Mouse (Mus musculus): ENCODE results near the gene Gabarapl2. TPM values are rescaled to one million over a fixed set of nuclear protein-coding genes. Genes with fewer than 3 reads are reported as not detected.

Gabarapl2 gene
- total and polyA plus RNA-seq, 2 experiments from 2014 or later: 76.3 to 212 TPM

DNA sequence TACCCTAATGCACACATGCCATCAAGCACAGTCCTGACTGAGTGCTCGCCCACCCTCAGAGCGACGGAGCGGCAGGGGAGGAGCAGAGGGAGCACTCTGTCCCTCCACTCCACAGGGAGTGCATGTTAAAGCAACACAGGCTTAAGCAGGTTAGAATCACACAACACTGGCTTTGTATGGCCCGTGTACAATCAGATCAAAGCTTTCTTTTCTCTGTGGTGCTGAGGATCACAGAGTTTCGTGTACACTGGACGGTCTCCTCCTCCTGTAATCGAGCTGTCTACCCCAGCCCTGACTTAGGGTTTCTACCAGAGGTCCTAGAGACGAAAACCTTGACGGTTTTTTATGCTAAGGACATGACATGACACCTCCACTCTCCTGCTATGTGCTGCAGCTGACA, 28.0 kb downstream of the Gabarapl2 start:
- H3K4me1 ChIP-seq (ENCODE audit: control insufficient read depth, insufficient read depth): no peaks in the 10 kb centered on the region; the same call in 1 of the 2 replicates
- 88% methylated on average over 10 of the region's 10 CpGs for WGBS
- H3K9me3 ChIP-seq (replicated peaks; ENCODE audit: control insufficient read depth, low read length): no peaks in the 10 kb centered on the region
- DNase-seq (ENCODE audit: low spot score): no peak
- no peaks in the 10 kb centered on the region for H3K36me3 ChIP-seq (replicated peaks; ENCODE audit: control insufficient read depth, insufficient read depth, low read length)
- H3K4me2 ChIP-seq (ENCODE audit: low read depth, low read length): no peak overlapping the region
- TF ChIP-seq CTCF (IDR thresholded peaks at IDR 0.05; ENCODE audit: low read depth) (no peak), EP300 (IDR thresholded peaks at IDR 0.05; ENCODE audit: low read depth) (no peak)
- H3K27me3 ChIP-seq (ENCODE audit: control insufficient read depth, insufficient read depth, low read length): no peaks in the 10 kb centered on the region
- no peak overlapping the region for H3K27ac ChIP-seq (ENCODE audit: low read depth)
- H3K4me3 ChIP-seq (ENCODE audit: low read depth, low read length): no peak overlapping the region
- H3K9ac ChIP-seq (replicated peaks; ENCODE audit: low read depth, low read length): no peak overlapping the region
- ATAC-seq (ENCODE audit: insufficient read depth, low read depth): no peak

GRCm38 (mm10) chr8:111968991-111969390, 28.5 kb downstream of the Gabarapl2 start:
- DNase-seq (ENCODE audit: low spot score) (no peak), ATAC-seq (ENCODE audit: insufficient read depth, low read depth) (no peak)
- 58% methylated on average over 5 of the region's 5 CpGs for WGBS
- no peak overlapping the region for H3K4me3 ChIP-seq (ENCODE audit: low read depth, low read length)
- no peaks in the 10 kb centered on the region for H3K27me3 ChIP-seq (ENCODE audit: control insufficient read depth, insufficient read depth, low read length)
- H3K27ac ChIP-seq (ENCODE audit: low read depth): no peak overlapping the region
- TF ChIP-seq EP300 (IDR thresholded peaks at IDR 0.05; ENCODE audit: low read depth) (no peak), CTCF (IDR thresholded peaks at IDR 0.05; ENCODE audit: low read depth) (no peak)
- no peak overlapping the region for H3K9ac ChIP-seq (replicated peaks; ENCODE audit: low read depth, low read length)
- H3K9me3 ChIP-seq (replicated peaks; ENCODE audit: control insufficient read depth, low read length): peaks cover 1% of the 10 kb centered on the region; the same call in 1 of the 2 replicates
- no peaks in the 10 kb centered on the region for H3K4me1 ChIP-seq (ENCODE audit: control insufficient read depth, insufficient read depth)
- H3K4me2 ChIP-seq (ENCODE audit: low read depth, low read length): no peak overlapping the region
- no peaks in the 10 kb centered on the region for H3K36me3 ChIP-seq (replicated peaks; ENCODE audit: control insufficient read depth, insufficient read depth, low read length)

- Histone ChIP-seq H3K36me3 (replicated peaks; ENCODE audit: control insufficient read depth, insufficient read depth, low read length) (peaks cover 10% of the 10 kb centered on the region), H3K4me2 (ENCODE audit: low read depth, low read length) (no peak overlapping the region), H3K9me3 (replicated peaks; ENCODE audit: control insufficient read depth, low read length) (peaks cover 4% of the 10 kb centered on the region; the same call in 1 of the 2 replicates), H3K27me3 (ENCODE audit: control insufficient read depth, insufficient read depth, low read length) (no peaks in the 10 kb centered on the region), H3K4me3 (ENCODE audit: low read depth, low read length) (no peak overlapping the region), H3K27ac (ENCODE audit: low read depth) (no peak overlapping the region), H3K9ac (replicated peaks; ENCODE audit: low read depth, low read length) (no peak overlapping the region), H3K4me1 (ENCODE audit: control insufficient read depth, insufficient read depth) (no peaks in the 10 kb centered on the region)
- WGBS: 94% methylated on average over 12 of the region's 12 CpGs
- ATAC-seq (ENCODE audit: insufficient read depth, low read depth): no peak
- no peak for DNase-seq (ENCODE audit: low spot score)
- TF ChIP-seq CTCF (IDR thresholded peaks at IDR 0.05; ENCODE audit: low read depth): no peak
- no peak for TF ChIP-seq EP300 (IDR thresholded peaks at IDR 0.05; ENCODE audit: low read depth)
These were observed 33.6 kb downstream of the Gabarapl2 start for GRCm38 (mm10) chr8:111974138-111974537.

- DNase-seq (ENCODE audit: low spot score): no peak
- no peak for ATAC-seq (ENCODE audit: insufficient read depth, low read depth)
- TF ChIP-seq EP300 (IDR thresholded peaks at IDR 0.05; ENCODE audit: low read depth) (no peak), CTCF (IDR thresholded peaks at IDR 0.05; ENCODE audit: low read depth) (no peak)
- Histone ChIP-seq H3K9ac (replicated peaks; ENCODE audit: low read depth, low read length) (no peak overlapping the region), H3K4me2 (ENCODE audit: low read depth, low read length) (no peak overlapping the region), H3K27ac (ENCODE audit: low read depth) (no peak overlapping the region; the same call in 1 of the 2 replicates), H3K4me3 (ENCODE audit: low read depth, low read length) (no peak overlapping the region), H3K36me3 (replicated peaks; ENCODE audit: control insufficient read depth, insufficient read depth, low read length) (peaks cover 10% of the 10 kb centered on the region), H3K9me3 (replicated peaks; ENCODE audit: control insufficient read depth, low read length) (peaks cover 4% of the 10 kb centered on the region; the same call in 1 of the 2 replicates), H3K27me3 (ENCODE audit: control insufficient read depth, insufficient read depth, low read length) (no peaks in the 10 kb centered on the region), H3K4me1 (ENCODE audit: control insufficient read depth, insufficient read depth) (no peaks in the 10 kb centered on the region)
- 93% methylated on average over 2 of the region's 2 CpGs for WGBS
These were observed 35.2 kb downstream of the Gabarapl2 start for GRCm38 (mm10) chr8:111975706-111976105.

- TF ChIP-seq EP300 (IDR thresholded peaks at IDR 0.05; ENCODE audit: low read depth) (no peak), CTCF (IDR thresholded peaks at IDR 0.05; ENCODE audit: low read depth) (no peak)
- WGBS: 70% methylated on average over 2 of the region's 2 CpGs
- Histone ChIP-seq H3K9me3 (replicated peaks; ENCODE audit: control insufficient read depth, low read length) (peaks cover 4% of the 10 kb centered on the region; the same call in 1 of the 2 replicates), H3K9ac (replicated peaks; ENCODE audit: low read depth, low read length) (no peak overlapping the region), H3K4me3 (ENCODE audit: low read depth, low read length) (no peak overlapping the region), H3K36me3 (replicated peaks; ENCODE audit: control insufficient read depth, insufficient read depth, low read length) (peaks cover 13% of the 10 kb centered on the region), H3K27me3 (ENCODE audit: control insufficient read depth, insufficient read depth, low read length) (no peaks in the 10 kb centered on the region), H3K4me2 (ENCODE audit: low read depth, low read length) (no peak overlapping the region), H3K27ac (ENCODE audit: low read depth) (no peak overlapping the region; the same call in 1 of the 2 replicates), H3K4me1 (ENCODE audit: control insufficient read depth, insufficient read depth) (no peaks in the 10 kb centered on the region)
- DNase-seq (ENCODE audit: low spot score): no peak
- ATAC-seq (ENCODE audit: insufficient read depth, low read depth): no peak
These were observed 35.8 kb downstream of the Gabarapl2 start for GRCm38 (mm10) chr8:111976326-111976725.

GRCm38 (mm10) chr8:111978147-111978546, 37.6 kb downstream of the Gabarapl2 start:
- no peak overlapping the region for H3K4me3 ChIP-seq (ENCODE audit: low read depth, low read length)
- peaks cover 4% of the 10 kb centered on the region; the same call in 1 of the 2 replicates for H3K9me3 ChIP-seq (replicated peaks; ENCODE audit: control insufficient read depth, low read length)
- DNase-seq (ENCODE audit: low spot score) (no peak), ATAC-seq (ENCODE audit: insufficient read depth, low read depth) (no peak)
- no peak overlapping the region for H3K4me2 ChIP-seq (ENCODE audit: low read depth, low read length)
- H3K27me3 ChIP-seq (ENCODE audit: control insufficient read depth, insufficient read depth, low read length): no peaks in the 10 kb centered on the region
- TF ChIP-seq EP300 (IDR thresholded peaks at IDR 0.05; ENCODE audit: low read depth) (no peak), CTCF (IDR thresholded peaks at IDR 0.05; ENCODE audit: low read depth) (no peak)
- no peaks in the 10 kb centered on the region for H3K4me1 ChIP-seq (ENCODE audit: control insufficient read depth, insufficient read depth)
- WGBS: 77% methylated on average over 10 of the region's 10 CpGs
- no peak overlapping the region for H3K27ac ChIP-seq (ENCODE audit: low read depth)
- H3K9ac ChIP-seq (replicated peaks; ENCODE audit: low read depth, low read length): no peak overlapping the region
- H3K36me3 ChIP-seq (replicated peaks; ENCODE audit: control insufficient read depth, insufficient read depth, low read length): peaks cover 23% of the 10 kb centered on the region

All from heart, postnatal 0 days (tissue).